Mouse (Mus musculus) stomach, embryonic 14.5 days (tissue): ENCODE results near the gene Lexm. TPM values are rescaled to one million over a fixed set of nuclear protein-coding genes. Genes with fewer than 3 reads are reported as not detected.

ENCODE experiments used
- ATAC-seq: fragments of 200-750 bp; cut with Nextera tagmentation; 2 replicates; pipeline ENCODE4 v1.8.0; 2017; ENCODE audit warnings: low read depth, moderate TSS enrichment; ENCODE audit not compliant: insufficient number of reproducible peaks, insufficient read depth, low FRiP score
- H3K27ac ChIP-seq: fragments of 300-500 bp; sonication (generic); 2 replicates; pipeline ENCODE4 v1.5.1; 2014; ENCODE audit warnings: mild to moderate bottlenecking, low read length, moderate library complexity, mixed read lengths
- H3K27me3 ChIP-seq: fragments of 300-500 bp; sonication (generic); 2 replicates; pipeline ENCODE4 v1.6.1; 2014; ENCODE audit warnings: low read length, control low read depth, mixed read lengths; ENCODE audit not compliant: control insufficient read depth, insufficient read depth
- H3K36me3 ChIP-seq: fragments of 300-500 bp; sonication (generic); 2 replicates; pipeline ENCODE4 v1.6.1; 2014; ENCODE audit warnings: mild to moderate bottlenecking, control low read depth, low read length, moderate library complexity, mixed read lengths; ENCODE audit not compliant: control insufficient read depth, insufficient read depth
- H3K4me1 ChIP-seq: fragments of 300-500 bp; sonication (generic); 2 replicates; pipeline ENCODE4 v1.6.1; 2014; ENCODE audit warnings: low read length, control low read depth, mixed read lengths; ENCODE audit not compliant: control insufficient read depth, insufficient read depth
- H3K4me2 ChIP-seq: fragments of 300-500 bp; sonication (generic); replicated peaks from 2 replicates; pipeline ENCODE4 v1.6.1; 2014; ENCODE audit warnings: low read depth, low read length, control low read depth
- H3K4me3 ChIP-seq: fragments of 300-500 bp; sonication (generic); 2 replicates; pipeline ENCODE4 v1.5.1; 2014; ENCODE audit warnings: low read depth, low read length, control low read depth
- H3K9ac ChIP-seq: fragments of 300-500 bp; sonication (generic); replicated peaks from 2 replicates; pipeline ENCODE4 v1.6.1; 2014; ENCODE audit warnings: low read depth, mild to moderate bottlenecking, control low read depth, low read length, moderate library complexity, mixed read lengths
- H3K9me3 ChIP-seq: fragments of 300-500 bp; sonication (generic); 2 replicates; pipeline ENCODE4 v1.6.1; 2016; ENCODE audit warnings: low read depth, low read length, control low read depth; ENCODE audit not compliant: control insufficient read depth
- WGBS: fragments of 180-500 bp; shearing (Covaris S2); extraction: QIAGEN DNeasy Blood & Tissue Kit; methylation state at CpG from one replicate; pipeline ENCODE4 v1.1.7; 2014; 5-methylcytosine and 5-hydroxymethylcytosine counted together
- polyA plus RNA-seq: library from polyadenylated mRNA; unstranded; fragments of >200 nt; fragmentation: Nextera tagmentation; extraction: Ambion mirVana; gene quantifications from 2 replicates; pipeline ENCODE4 v1.2.1, GENCODE M21; 2014

Gene Lexm
- polyA plus RNA-seq, 1 experiment from 2014 or later = not detected

- Histone ChIP-seq H3K4me2 (no peak overlapping the region), H3K27me3 (no peaks in the 10 kb centered on the region), H3K36me3 (peaks cover 27% of the 10 kb centered on the region), H3K27ac (no peak overlapping the region), H3K4me3 (no peak overlapping the region), H3K9me3 (no peaks in the 10 kb centered on the region), H3K9ac (no peak overlapping the region), H3K4me1 (peaks cover 29% of the 10 kb centered on the region)
- 89% methylated on average over 11 of the region's 11 CpGs for WGBS
- no peak for ATAC-seq
Measured at GRCm38 (mm10) chr4:106564161-106564560, 52.9 kb downstream of the Lexm start.

- WGBS = 35% methylated on average over 9 of the region's 9 CpGs
Measured at GRCm38 (mm10) chr4:106562837-106563790, 53.9 kb downstream of the Lexm start.

GRCm38 (mm10) chr4:106562006-106562405 is 55.0 kb downstream of the Lexm start:
- 6% methylated on average over 6 of the region's 6 CpGs for WGBS
- Histone ChIP-seq H3K27me3 (no peaks in the 10 kb centered on the region), H3K4me3 (peak overlapping the region; percentile 90), H3K9me3 (no peaks in the 10 kb centered on the region), H3K4me1 (peaks cover 29% of the 10 kb centered on the region), H3K9ac (peak overlapping the region; percentile 71), H3K27ac (no peak overlapping the region), H3K36me3 (peaks cover 24% of the 10 kb centered on the region), H3K4me2 (peak overlapping the region; percentile 94)
- ATAC-seq = no peak

More at GRCm38 (mm10) chr4:106562837-106563790, 53.9 kb downstream of the Lexm start:
- peaks cover 27% of the 10 kb centered on the region for H3K36me3 ChIP-seq
- no peaks in the 10 kb centered on the region for H3K27me3 ChIP-seq
- peaks cover 29% of the 10 kb centered on the region for H3K4me1 ChIP-seq
- H3K4me3 ChIP-seq = peak overlapping the region; percentile 90
- no peak for ATAC-seq
- H3K9me3 ChIP-seq = no peaks in the 10 kb centered on the region
- 0 out of 2 replicates have a peak overlapping the region, but pooled peaks have one; percentile 7 for H3K9ac ChIP-seq
- peak overlapping the region; percentile 94 for H3K4me2 ChIP-seq
- H3K27ac ChIP-seq = no peak overlapping the region

GRCm38 (mm10) chr4:106560846-106561781 is 55.9 kb downstream of the Lexm start, which contains the start of gene Dhcr24:
Dhcr24 (plus strand) TSS chr4:106561038.
- under 1% methylated on average over 87 of the region's 89 CpGs for WGBS
- Histone ChIP-seq H3K4me1 (peaks cover 29% of the 10 kb centered on the region), H3K9ac (peak within 1 kb of the TSS; percentile 71), H3K27me3 (no peaks in the 10 kb centered on the region), H3K27ac (peak within 1 kb of the TSS; percentile 88), H3K4me3 (peak within 1 kb of the TSS; percentile 90), H3K4me2 (peak within 1 kb of the TSS; percentile 94), H3K9me3 (no peaks in the 10 kb centered on the region), H3K36me3 (peaks cover 20% of the 10 kb centered on the region)
- ATAC-seq = peak; percentile 95

GRCm38 (mm10) chr4:106560213-106560845 is 56.7 kb downstream of the Lexm start:
- no peaks in the 10 kb centered on the region for H3K9me3 ChIP-seq
- peaks cover 29% of the 10 kb centered on the region for H3K4me1 ChIP-seq
- peaks cover 13% of the 10 kb centered on the region for H3K36me3 ChIP-seq
- H3K9ac ChIP-seq = no peak overlapping the region; the same call in 1 of the 2 replicates
- 3% methylated on average over 20 of the region's 20 CpGs for WGBS
- H3K27ac ChIP-seq = peak overlapping the region; percentile 72; the same call in 1 of the 2 replicates
- no peaks in the 10 kb centered on the region for H3K27me3 ChIP-seq
- peak overlapping the region; percentile 94 for H3K4me2 ChIP-seq
- peak; percentile 60; the same call in 1 of the 2 replicates for ATAC-seq
- peak overlapping the region; percentile 90 for H3K4me3 ChIP-seq

GRCm38 (mm10) chr4:106559343-106560212 is 57.5 kb downstream of the Lexm start:
- Histone ChIP-seq H3K4me3 (peak overlapping the region; percentile 90; the same call in 1 of the 2 replicates), H3K4me2 (peak overlapping the region; percentile 94), H3K27ac (peak overlapping the region; percentile 72; the same call in 1 of the 2 replicates), H3K27me3 (no peaks in the 10 kb centered on the region), H3K4me1 (peaks cover 29% of the 10 kb centered on the region), H3K36me3 (peaks cover 5% of the 10 kb centered on the region; the same call in 1 of the 2 replicates), H3K9ac (no peak overlapping the region), H3K9me3 (no peaks in the 10 kb centered on the region)
- 25% methylated on average over 13 of the region's 13 CpGs for WGBS
- ATAC-seq = no peak

- no peak for ATAC-seq
- H3K4me3 ChIP-seq = no peak overlapping the region
- peaks cover 17% of the 10 kb centered on the region for H3K4me1 ChIP-seq
- no peaks in the 10 kb centered on the region for H3K9me3 ChIP-seq
- H3K9ac ChIP-seq = no peak overlapping the region
- H3K27me3 ChIP-seq = no peaks in the 10 kb centered on the region
- no peak overlapping the region for H3K4me2 ChIP-seq
- no CpG with 5 or more reads among the region's 1 CpGs for WGBS
- H3K27ac ChIP-seq = no peak overlapping the region
- no peaks in the 10 kb centered on the region for H3K36me3 ChIP-seq
Measured at GRCm38 (mm10) chr4:106557978-106558377, 59.1 kb downstream of the Lexm start.
